Mouse (Mus musculus) kidney, postnatal 36 days (tissue): ENCODE data around the gene Phlpp1.

Source experiments
- DNase-seq, 2 experiments: peaks; one replicate each; pipeline ENCODE4 v3.0.0; 2021 to 2022; ENCODE audit warnings: mixed read lengths in 2 of 2

The Phlpp1 gene

DNA sequence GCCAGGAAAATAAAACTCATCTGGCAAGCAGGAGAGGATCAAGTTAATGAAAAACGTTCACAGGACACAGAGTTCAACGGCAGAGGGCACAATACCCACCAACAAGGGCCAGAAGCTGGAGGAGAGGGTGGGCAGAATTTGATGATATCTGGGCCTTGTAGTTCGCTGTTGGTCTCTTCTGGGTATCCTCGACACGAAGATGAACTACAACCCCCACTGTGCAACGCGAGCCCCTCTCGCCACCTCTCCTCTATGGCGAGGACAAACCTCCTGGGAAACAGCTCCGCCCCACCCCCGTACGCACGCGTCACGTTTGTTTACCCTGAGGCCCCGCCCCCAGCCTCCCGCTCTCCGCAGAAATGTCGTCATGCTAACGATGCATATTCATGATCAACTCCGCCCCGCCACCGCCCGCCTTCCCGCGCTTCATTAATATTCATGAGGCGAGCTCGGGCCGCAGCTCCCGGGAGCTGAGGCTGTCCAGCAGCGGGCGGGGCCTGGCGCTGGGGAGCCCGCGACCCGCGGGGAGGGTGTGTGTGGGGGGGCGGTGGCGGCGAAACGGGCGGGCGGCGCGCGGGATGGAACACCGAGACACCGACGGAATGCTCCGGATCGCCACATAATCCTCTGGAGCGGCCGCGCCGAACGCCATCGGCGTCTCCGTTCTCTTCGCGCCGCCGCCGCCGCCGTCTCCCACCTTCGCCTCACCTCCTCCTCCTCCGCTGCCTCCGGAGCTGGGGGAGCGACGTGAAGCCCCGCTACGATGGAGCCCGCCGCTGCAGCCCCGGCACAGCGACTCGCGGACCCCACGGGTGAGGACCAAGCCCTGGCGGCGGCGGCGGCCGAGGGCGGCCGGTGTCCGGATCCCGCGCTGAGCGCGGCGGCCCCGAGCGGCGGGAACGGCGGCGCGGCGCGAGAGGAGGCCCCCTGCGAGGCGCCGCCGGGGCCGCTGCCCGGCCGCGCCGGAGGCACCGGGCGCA, at the start of gene Phlpp1:
Phlpp1 (plus strand) TSS at position 512 of the 980 bp plus-strand sequence.
- DNase-seq: peak; percentile 100

DNA sequence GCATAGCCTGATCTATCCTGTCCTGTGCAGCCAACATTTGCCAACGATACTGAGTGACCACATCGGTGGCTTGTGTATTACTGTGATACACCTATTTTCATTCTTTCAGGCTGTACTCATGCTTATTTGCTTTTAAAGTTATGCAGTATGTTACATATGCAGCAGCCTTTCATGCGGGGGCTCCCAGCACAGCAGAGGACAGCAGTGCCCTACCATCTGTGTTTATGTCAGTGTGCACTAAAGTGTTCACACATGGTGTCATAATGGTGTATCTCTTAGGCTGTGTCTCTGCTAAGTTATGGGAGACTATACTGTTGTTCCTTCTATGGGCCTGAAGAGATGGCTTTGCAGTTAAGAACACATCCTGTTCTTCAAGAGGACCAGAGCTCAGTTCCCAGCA, 45.0 kb upstream of the Phlpp1 start:
- DNase-seq: no peak

DNA sequence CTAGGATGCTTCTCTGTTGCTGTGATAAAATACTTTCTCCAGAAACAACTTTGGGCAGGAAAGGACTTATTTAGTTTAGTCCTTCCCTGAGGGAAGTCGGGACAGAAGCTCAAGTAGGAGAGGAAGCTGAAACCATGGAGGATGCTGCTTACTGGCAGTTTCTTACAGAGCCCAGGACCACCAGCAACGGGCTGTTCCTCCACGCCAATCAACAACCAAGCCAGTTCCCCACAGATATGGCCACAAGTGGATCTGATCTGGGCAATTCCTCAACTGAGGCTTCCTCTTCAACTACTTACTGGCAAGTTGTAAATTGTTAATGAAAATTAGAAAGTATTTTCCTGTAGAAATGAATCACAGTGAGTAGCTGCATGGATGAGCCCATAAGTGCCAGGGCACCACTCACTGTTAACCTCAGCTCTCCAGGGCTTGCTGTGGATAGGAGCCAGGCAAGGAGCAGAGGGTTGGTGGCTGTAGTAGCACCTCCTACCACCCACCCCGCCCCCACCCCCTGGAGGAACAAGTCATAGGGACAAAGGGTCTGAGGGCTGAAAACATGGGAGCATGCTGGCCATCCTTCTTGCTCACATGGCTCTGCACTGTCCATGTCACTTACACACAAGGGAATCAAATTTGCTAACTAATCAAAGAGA, 39.7 kb upstream of the Phlpp1 start:
- DNase-seq: no peak

DNA sequence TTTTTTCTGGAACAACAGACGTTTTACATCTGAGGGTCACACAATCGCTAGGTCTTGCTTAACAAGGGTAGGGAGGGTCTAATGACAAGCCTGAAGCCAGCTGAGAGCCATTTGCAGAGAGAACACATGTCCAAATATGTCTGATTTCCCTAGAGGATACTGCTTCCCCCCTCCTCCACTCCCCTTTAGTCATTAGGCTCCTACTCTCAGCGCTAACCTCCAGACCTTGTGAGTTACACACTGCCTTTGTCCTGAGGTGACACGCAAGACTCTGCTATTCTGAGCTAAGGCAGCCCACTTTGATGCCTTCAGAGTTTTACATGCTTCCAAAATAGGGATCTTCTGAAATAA, 39.2 kb upstream of the Phlpp1 start:
- DNase-seq: no peak

DNA sequence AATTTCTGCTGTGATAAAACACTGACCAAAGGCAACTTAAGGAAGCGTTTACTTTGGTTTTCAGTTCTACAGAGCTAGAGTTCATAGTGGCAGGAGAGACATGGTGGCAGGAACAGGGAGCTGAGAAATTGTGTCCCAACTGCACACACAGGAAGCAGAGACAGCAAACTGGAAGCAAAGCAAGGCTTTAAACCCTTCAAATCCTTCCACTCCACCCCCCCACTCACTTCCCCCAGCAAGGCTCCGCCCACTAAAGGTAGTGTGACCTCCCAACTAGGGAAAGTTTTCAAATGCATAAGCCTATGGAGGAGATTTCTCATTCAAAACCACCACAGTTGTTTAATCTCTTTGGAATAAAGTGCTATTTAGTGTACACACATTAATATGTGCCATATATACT, 32.9 kb upstream of the Phlpp1 start:
- no peak for DNase-seq

DNA sequence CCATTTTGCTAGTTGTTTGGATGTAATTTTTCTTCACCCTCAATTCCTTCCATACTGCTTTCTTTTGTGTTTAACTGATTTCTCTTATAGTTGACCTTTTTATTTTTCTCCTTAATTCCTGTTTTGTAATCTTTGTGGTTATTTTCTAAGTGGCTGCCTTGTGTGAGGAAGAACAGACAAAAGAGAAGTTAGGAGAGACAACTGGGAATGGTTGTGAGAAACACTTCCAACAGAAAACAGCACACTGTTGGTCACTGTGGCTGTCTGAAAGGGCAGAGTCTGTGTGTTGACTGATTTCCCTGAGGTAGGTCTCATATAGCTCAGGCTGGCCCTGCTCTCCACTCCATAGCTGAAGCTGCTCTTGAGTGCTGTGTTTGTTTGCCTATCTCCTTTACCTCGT, 32.4 kb upstream of the Phlpp1 start:
- no peak for DNase-seq

DNA sequence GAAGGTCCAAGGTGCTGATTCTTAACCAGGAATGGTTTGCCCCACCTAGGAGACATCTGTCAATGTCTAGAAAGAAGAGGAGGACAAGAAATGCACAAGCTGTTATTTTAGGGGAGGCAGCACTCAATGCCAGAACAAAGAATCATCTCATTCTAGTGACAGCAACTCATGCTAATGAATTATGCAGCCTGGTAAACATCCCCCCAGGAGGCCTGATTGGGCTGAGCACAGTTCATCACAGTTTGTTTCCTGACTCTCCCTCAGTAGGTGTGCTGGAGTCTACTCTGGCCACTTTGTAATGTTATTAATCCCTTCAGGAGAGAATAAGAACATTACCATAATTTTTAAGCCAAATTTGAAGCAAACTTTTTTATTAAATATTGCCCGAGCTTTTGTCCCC, 29.5 kb upstream of the Phlpp1 start:
- DNase-seq: no peak

DNA sequence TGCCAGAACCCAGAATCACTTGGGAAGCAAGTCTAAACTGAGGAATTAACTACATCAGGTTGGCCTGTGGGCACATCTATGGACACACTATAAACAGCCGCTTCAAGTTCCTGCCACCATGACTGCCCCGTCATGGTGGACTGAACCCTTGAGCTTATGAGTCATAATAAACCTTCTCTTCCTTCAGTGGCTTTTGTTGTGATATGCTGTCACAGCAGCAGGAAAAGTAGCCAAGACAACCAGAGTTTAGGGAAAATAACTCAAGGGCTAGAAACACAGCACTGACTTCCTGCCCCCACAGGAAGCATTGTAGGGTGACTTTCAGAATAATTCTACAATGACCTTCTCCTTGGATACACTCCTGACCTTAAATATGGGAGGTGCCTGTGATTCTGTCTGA, 27.0 kb upstream of the Phlpp1 start:
- no peak for DNase-seq

DNA sequence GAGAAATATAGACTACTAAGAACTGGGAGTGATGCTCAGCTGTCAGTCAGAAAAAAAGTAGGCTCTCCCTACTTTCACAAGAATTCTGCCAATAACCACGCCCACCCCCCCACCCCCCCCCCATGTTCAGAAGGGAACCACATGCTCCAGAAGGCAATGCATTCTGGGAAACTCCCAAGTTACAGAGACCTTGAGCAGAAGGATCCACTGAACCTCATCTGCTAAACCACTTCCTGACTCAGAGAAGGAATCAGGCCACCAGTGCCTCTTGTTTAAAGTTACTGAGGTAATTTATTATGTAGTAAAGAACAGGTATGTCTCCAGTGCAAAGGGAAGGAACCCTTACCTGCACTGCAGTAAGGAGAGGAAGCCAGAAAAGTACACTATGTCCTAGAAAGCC, 26.5 kb upstream of the Phlpp1 start:
- DNase-seq: no peak

DNA sequence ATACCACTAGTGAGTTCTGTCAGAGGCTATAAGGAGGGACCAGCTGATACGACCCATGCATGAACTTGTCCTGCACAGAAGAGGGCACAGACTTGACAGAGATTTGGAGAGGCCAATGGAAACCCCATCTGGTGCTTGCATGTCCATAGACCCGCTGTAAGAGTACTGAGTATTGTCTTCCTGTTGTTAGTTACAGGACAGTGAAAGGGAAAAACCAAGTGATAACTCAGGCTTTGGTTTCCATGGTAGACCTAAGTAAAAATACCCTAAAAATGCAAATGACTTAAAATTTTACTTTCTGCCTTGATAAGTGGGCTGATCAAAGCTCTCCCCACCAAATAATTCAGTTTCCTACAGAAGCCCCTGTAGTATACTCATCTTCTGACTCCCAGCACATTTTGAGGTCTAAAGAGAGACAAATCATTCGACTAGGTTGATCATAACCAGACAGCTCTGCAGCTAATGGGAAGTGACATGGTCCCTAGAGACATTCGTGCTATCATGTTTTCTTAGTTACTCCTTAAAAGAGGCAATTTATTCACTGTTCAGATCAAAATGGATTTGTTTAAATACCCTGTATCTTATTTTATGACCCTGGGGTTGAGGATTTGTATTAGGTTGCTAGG, 25.9 kb upstream of the Phlpp1 start:
- DNase-seq: no peak

DNA sequence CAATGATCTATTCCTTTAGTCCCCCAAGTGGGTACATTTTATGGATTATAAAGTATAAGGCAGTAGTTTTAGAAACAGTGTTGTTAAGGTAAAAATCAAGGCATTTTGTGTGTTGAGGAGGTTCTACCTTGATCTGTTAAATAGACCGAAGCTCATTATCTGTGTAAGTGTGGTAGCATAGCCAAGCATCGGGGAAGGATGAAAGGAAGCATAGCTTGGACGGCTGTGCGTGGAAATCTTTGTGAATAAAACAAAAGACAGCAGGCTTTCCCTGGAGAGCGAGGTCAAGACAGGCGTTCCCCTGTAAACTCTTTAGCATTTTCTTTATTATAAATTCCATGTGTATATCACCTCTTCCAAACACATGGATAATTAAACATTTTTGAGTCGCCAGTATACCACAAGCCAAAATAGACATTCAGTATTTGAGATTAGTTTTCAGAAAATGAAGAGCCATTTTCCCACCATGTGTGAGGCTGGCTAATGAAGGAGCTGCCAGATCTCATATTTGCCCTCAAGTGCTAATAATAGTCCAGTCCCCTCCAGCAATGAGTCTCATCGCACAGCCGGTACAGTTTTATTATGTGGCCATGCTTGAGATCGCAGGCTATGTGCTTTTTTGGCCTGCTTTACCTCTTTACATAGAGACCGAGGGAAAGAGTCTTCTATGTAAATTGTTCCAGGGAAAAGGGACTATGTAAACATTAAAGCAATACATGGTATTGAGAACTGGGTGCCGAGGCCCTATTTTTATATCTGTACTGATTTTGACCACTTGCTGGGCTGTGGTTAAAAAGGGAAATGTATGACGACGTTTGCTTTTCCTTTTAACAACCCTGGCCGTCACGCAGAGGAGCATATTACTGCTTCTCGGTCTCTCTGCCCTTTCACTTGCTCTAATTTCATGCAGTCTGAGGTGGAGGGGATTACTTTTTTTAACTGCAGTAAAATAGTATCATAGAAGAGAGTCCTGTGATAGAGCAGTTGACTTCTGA, 22.9 kb upstream of the Phlpp1 start:
- DNase-seq: no peak

DNA sequence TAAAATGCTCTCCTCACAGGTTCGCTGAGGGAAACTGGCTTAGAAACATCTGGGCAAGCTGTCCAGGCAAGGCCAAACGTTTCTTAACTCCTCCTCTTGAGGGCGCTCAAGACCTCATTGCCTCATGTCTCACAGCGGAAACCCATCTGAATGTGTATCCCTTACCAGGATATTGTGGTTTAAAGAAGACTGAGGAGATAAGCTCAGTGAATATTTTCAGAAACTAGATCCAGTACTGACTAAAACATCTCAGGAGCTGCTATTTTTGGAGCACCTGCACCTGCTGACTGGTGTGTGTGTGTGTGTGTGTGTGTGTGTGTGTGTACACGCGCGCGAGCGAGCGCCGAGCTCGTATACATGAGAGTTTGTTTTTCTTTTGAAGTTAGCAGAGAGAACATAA, 19.7 kb upstream of the Phlpp1 start:
- peak; percentile 41 to 62 for DNase-seq

DNA sequence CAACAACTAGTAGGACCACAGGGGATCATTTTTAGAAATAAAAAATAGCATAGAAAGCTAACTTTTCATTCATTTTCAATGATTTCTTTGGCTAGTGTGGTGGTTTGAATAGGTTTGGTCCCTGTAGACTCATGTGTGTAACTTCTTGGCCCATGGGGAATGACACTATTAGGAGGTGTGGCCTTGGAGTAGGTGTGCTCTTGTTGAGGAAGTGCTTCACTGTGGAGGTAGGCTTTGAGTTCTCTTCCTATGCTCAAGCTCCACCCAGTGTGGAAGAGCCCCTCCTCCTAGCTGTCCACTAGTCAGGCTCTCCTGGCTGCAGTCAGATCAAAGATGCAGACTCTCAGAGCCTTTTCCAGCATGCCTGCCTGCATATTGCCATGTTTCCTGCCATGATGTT, 18.8 kb upstream of the Phlpp1 start:
- DNase-seq: no peak

DNA sequence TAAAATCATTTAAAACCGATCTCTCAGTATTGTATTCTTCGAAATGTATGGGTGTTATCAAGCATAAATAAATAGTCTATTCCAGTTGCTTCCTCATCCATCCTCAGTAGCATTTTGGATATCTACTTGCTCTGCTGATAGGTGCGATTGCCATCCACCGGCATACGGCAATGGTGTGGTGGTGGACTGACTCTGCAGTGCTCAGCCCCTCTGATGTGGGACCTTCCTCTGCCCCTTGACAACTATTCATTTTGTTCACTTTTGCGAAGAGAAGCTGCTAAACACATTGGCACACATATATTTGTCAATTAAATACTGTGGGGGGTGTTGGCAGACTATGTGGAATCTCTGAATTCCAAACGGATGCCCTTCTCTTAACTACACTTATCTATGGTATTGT, 17.0 kb upstream of the Phlpp1 start:
- DNase-seq: no peak

DNA sequence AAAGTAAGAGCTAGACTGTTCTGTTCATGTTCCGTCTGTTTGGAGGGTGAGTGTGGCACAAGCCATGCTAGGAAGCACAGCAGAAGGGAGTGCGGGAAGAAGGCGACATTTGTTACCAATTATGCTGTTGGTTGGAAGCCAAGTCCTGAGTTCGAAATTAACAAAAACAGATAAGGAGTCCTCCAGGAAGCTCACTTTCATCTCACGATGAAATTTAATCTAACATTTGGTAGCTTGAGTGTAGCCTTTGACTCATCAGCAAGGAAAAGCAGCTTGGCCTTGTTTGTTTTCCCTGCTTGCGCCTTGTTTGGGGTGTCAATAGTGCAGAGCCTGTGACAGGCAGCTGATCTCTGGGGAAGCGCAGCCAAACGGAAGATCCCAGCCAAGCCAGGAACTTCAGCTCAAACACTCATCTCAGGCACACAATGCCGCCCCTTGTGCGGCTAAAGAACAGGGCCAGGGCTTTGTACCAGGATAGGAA, 16.4 kb upstream of the Phlpp1 start:
- DNase-seq: peak in 1 of 2 experiments; percentile 29

DNA sequence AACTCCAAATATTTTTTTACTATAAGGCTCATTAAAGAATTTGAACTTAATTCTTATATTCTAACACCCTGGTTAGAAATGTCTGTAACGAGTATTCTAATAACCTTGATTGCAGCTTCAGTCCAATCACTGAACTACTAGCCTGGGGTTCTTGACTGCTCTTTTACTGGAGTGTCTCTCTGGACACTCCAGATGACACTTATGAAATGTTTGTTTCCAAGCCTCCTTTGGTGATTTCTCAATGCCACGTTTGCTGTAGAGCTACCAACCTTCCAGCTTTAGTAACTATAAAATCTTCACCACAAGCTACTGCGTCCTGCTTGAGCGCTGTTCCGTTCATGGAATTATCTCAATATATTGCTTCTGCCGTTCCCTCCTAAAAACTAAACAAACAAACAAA, 15.8 kb upstream of the Phlpp1 start:
- DNase-seq: no peak

DNA sequence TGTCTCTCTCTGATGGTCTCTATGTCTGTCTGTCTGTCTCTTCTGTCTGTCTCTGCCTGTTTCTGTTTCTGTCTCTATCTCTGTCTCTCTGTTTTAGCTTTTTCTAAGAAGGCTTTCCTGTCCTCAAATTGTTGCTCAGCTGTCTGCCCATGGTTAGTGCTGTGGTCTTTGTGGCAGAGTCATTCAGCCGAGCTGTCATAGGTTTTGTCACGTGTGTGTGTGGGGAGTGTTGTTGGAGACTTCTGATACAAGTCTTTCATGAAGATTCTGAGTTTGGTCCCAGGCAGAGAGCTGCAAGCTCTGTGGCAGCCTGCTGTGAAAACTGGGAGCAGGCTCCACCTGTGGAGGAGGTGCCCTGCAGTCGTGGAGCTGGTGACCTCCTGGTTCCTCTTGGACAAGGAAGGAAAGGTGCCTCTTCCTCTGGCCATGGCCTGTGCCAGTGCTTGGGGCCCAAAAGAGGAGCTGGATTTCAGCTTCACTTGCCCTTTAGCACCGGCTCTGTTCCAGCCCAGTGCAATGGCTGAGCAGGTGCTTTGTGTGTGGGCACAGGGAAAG, 13.5 kb upstream of the Phlpp1 start:
- no peak for DNase-seq

DNA sequence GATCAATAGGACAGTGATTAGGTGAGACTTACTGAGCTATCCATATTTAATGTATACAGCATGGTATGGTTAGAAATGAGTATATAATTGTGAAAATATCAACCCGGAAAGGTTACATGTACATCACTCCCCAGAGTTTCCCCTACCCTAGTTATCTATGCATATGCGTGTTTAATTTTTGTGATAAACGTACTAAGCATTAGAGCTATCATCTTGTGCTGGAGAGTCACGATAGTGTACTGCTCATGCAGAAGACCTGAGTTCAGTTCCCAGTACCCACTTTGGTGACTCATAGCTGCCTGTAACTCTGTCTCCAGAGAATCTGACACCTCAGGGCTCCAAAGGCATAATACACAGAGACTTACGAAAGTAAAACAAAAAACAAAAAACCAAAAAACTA, 11.9 kb upstream of the Phlpp1 start:
- no peak for DNase-seq

DNA sequence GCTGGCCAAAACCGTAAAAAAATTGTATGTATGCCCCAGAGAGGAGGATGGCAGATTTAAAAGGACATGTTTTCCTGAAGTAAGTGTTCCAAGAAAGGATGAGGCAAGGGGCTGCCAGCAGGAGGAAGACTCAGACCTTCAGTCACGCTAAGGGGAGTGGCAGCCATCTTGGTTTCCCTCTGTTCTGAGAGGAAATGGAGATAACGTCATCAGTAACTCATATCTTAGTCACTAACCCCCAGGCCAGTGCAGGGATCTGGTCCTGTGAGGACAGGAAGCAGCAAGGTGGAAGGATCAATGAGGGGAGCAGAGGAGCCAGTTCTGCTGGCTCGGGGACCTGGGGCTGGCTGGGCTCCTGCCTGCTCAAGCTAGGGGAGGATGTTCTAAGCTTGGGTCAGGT, 10.6 kb upstream of the Phlpp1 start:
- no peak for DNase-seq

DNA sequence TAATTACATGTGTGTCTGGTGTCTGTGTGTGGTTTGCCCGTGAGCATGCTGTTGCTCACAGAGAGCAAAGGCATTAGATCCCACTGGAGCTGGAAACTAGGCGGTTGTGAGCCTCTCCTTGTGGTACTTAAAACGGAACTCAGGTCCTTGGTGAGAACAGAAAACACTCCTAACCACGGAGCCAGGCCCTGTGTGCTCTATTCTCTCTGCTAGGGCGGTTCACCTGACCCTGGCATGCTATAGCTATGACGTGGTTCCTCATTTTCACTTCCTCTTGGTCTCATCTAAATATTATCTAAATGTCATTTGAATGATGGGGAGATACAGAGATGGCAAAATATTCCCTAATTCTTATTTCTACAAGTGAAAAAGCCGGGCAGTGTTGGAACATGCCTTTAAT, 9.0 kb upstream of the Phlpp1 start:
- no peak for DNase-seq

DNA sequence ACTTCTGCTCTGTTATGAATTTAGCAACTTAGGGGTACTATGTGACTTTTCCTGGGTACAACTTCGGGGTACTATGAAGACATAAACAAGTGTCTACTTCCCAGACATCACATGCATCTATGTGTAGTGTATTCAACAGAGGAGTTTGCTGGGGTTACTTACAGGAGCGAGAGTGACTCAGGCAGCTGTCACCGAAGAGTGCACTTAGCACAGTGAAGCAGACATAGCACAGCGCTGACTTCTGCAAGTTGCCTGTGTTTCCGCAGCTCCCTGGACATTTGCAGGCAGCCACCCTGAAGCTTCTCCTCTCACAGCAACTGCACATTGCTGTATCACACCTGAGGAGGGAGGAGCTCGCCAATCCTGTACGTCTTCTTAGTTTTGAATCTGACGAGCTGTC, 8.2 kb upstream of the Phlpp1 start:
- DNase-seq: no peak

DNA sequence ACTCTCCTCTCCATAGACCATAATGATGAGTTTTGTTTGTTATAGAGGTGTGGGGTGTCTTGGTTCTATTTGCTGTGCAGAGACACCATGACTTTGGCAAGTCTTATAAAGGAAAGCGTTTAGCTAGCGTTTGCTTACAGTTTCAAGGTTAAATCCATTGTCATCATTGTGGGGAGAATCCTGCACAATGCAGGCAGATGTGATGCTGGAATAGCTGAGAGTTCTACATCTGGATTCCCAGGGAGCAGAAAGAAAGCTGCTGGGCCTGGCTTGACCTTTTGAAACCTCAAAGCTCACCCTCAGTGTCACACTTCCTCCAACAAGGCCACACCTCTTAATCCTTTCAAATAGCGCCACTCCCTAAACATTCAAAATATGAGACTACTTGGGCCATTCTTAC, 7.4 kb upstream of the Phlpp1 start:
- DNase-seq: no peak
